Mouse (Mus musculus) lung, embryonic 15.5 days (tissue): Measurements from ENCODE around the gene Rhot1. TPM values are rescaled to one million over a fixed set of nuclear protein-coding genes. Genes with fewer than 3 reads are reported as not detected.

Experiments
- ATAC-seq: fragments of 200-750 bp; cut with Nextera tagmentation; 2 replicates; pipeline ENCODE4 v1.8.0; 2017; ENCODE audit warnings: moderate number of reproducible peaks, borderline replicate concordance; ENCODE audit not compliant: low FRiP score, low TSS enrichment; ENCODE audit errors: extremely low read depth
- H3K27ac ChIP-seq: fragments of 300-500 bp; sonication (generic); 2 replicates; pipeline ENCODE4 v1.5.1; 2015; ENCODE audit warnings: moderate library complexity, mild to moderate bottlenecking, inconsistent platforms
- H3K27me3 ChIP-seq: fragments of 300-500 bp; sonication (generic); 2 replicates; pipeline ENCODE4 v1.6.1; 2015; ENCODE audit warnings: inconsistent platforms
- H3K36me3 ChIP-seq: fragments of 300-500 bp; sonication (generic); 2 replicates; pipeline ENCODE4 v1.6.1; 2015; ENCODE audit warnings: inconsistent platforms
- H3K4me1 ChIP-seq: fragments of 300-500 bp; sonication (generic); 2 replicates; pipeline ENCODE4 v1.6.1; 2015; ENCODE audit warnings: inconsistent platforms
- H3K4me2 ChIP-seq: fragments of 300-500 bp; sonication (generic); 2 replicates; pipeline ENCODE4 v1.6.1; 2015; ENCODE audit warnings: inconsistent platforms, mild to moderate bottlenecking, moderate library complexity
- H3K4me3 ChIP-seq: fragments of 300-500 bp; sonication (generic); 2 replicates; pipeline ENCODE4 v1.5.1; 2015; ENCODE audit warnings: mild to moderate bottlenecking, inconsistent platforms
- H3K9ac ChIP-seq: fragments of 300-500 bp; sonication (generic); 2 replicates; pipeline ENCODE4 v1.6.1; 2015; ENCODE audit warnings: inconsistent platforms
- H3K9me3 ChIP-seq: fragments of 300-500 bp; sonication (generic); 2 replicates; pipeline ENCODE4 v1.6.1; 2016; ENCODE audit warnings: inconsistent platforms
- WGBS: fragments of 180-500 bp; shearing (Covaris S2); methylation state at CpG from one replicate; pipeline ENCODE4 v1.1.7; 2015; 5-methylcytosine and 5-hydroxymethylcytosine counted together
- polyA plus RNA-seq: library from polyadenylated mRNA; unstranded; fragments of >200 nt; fragmentation: Nextera tagmentation; extraction: Ambion mirVana; gene quantifications from 2 replicates; pipeline ENCODE4 v1.2.1, GENCODE M21; 2015

Rhot1 gene
- polyA plus RNA-seq, 1 experiment from 2014 or later = 51.6 TPM

- WGBS = 34% methylated on average over 2 of the region's 2 CpGs
- ATAC-seq = no peak
- no peak overlapping the region for H3K27ac ChIP-seq
Measured at GRCm38 (mm10) chr11:80312049-80312448, 103.2 kb downstream of the Rhot1 start.

GRCm38 (mm10) chr11:80312565-80312964 is 103.7 kb downstream of the Rhot1 start:
- ATAC-seq = no peak
- no peak overlapping the region for H3K4me3 ChIP-seq
- H3K27ac ChIP-seq = no peak overlapping the region
- H3K4me1 ChIP-seq = no peaks in the 10 kb centered on the region
- H3K27me3 ChIP-seq = no peaks in the 10 kb centered on the region
- no peaks in the 10 kb centered on the region for H3K9me3 ChIP-seq
- H3K36me3 ChIP-seq = no peaks in the 10 kb centered on the region
- WGBS = under 1% methylated on average over 6 of the region's 6 CpGs
- no peak overlapping the region for H3K9ac ChIP-seq
- no peak overlapping the region for H3K4me2 ChIP-seq

More at GRCm38 (mm10) chr11:80312049-80312448, 103.2 kb downstream of the Rhot1 start:
- Histone ChIP-seq H3K4me3 (no peak overlapping the region), H3K4me2 (no peak overlapping the region), H3K4me1 (no peaks in the 10 kb centered on the region), H3K9me3 (no peaks in the 10 kb centered on the region), H3K27me3 (no peaks in the 10 kb centered on the region), H3K9ac (no peak overlapping the region), H3K36me3 (no peaks in the 10 kb centered on the region)

GRCm38 (mm10) chr11:80313462-80313861 is 104.6 kb downstream of the Rhot1 start:
- H3K9ac ChIP-seq = no peak overlapping the region
- no peaks in the 10 kb centered on the region for H3K27me3 ChIP-seq
- ATAC-seq = no peak
- 68% methylated on average over 1 of the region's 1 CpGs for WGBS
- H3K4me1 ChIP-seq = no peaks in the 10 kb centered on the region
- no peaks in the 10 kb centered on the region for H3K36me3 ChIP-seq
- H3K4me3 ChIP-seq = no peak overlapping the region
- no peaks in the 10 kb centered on the region for H3K9me3 ChIP-seq
- no peak overlapping the region for H3K27ac ChIP-seq
- H3K4me2 ChIP-seq = no peak overlapping the region

- Histone ChIP-seq H3K4me2 (no peak overlapping the region), H3K27me3 (no peaks in the 10 kb centered on the region), H3K9me3 (no peaks in the 10 kb centered on the region), H3K4me3 (no peak overlapping the region), H3K4me1 (no peaks in the 10 kb centered on the region), H3K27ac (no peak overlapping the region), H3K36me3 (no peaks in the 10 kb centered on the region), H3K9ac (no peak overlapping the region)
- WGBS = 64% methylated on average over 4 of the region's 4 CpGs
- no peak for ATAC-seq
Measured at GRCm38 (mm10) chr11:80313944-80314343, 105.1 kb downstream of the Rhot1 start.

GRCm38 (mm10) chr11:80315743-80316639 is 107.2 kb downstream of the Rhot1 start:
- H3K36me3 ChIP-seq = no peaks in the 10 kb centered on the region
- no peaks in the 10 kb centered on the region for H3K9me3 ChIP-seq
- no peak overlapping the region for H3K4me2 ChIP-seq
- no peak overlapping the region for H3K4me3 ChIP-seq
- no peak overlapping the region for H3K9ac ChIP-seq
- 62% methylated on average over 10 of the region's 10 CpGs for WGBS
- H3K4me1 ChIP-seq = no peaks in the 10 kb centered on the region
- H3K27ac ChIP-seq = no peak overlapping the region
- ATAC-seq = no peak
- H3K27me3 ChIP-seq = no peaks in the 10 kb centered on the region

Other genes starting within 250 kb of the Rhot1 start
- gene Utp6, start 246.6 kb upstream of the Rhot1 start, polyA plus RNA-seq = 50.4 and 55.0 TPM in 2 replicates
- gene Suz12, start 215.9 kb upstream of the Rhot1 start, polyA plus RNA-seq = 18.3 and 20.5 TPM in 2 replicates
- 40.8 and 43.9 TPM in 2 replicates for gene Crlf3, start 128.0 kb upstream of the Rhot1 start, polyA plus RNA-seq
- 10.8 and 11.4 TPM in 2 replicates for gene Atad5, start 119.6 kb upstream of the Rhot1 start, polyA plus RNA-seq
- 28.2 and 29.2 TPM in 2 replicates for gene Tefm, start 66.8 kb upstream of the Rhot1 start, polyA plus RNA-seq
- 2.4 and 2.5 TPM in 2 replicates for gene Adap2, start 54.9 kb upstream of the Rhot1 start, polyA plus RNA-seq
- 9.6 and 11.7 TPM in 2 replicates for gene Rnf135, start 25.2 kb upstream of the Rhot1 start, polyA plus RNA-seq
- 1.5 and 2.4 TPM in 2 replicates for gene Rhbdl3, start 91.9 kb downstream of the Rhot1 start, polyA plus RNA-seq
- gene 5730455P16Rik, start 169.0 kb downstream of the Rhot1 start, polyA plus RNA-seq = 16.8 and 18.2 TPM in 2 replicates
- 218 and 226 TPM in 2 replicates for gene Zfp207, start 174.3 kb downstream of the Rhot1 start, polyA plus RNA-seq
- gene Psmd11, start 219.6 kb downstream of the Rhot1 start, polyA plus RNA-seq = 300 and 311 TPM in 2 replicates